Mouse (Mus musculus): ENCODE data around the gene Aunip. TPM values are rescaled to one million over a fixed set of nuclear protein-coding genes. Genes with fewer than 3 reads are reported as not detected.

Gene Aunip
- polyA plus RNA-seq, 1 experiment from 2014 or later: 6.9 TPM

DNA sequence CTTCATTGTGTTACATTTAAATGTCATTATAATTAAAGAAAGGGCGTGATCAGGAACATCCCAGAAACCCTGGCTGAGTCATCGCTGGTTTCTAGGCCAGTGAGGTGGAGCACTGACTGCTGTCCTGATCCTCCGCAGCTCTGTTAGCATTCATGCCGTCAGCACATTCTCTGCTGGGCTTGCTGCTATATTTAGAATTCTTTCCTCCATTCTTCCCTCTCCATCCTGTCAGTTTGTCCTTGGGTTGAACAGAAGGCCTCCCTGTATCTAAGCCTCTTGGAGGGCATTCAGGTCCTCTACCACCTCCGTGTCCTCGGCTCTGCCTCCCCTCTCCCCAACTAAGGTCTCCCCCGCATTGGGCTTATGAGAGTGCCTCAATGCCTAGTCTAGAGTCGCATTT lies 6.2 kb downstream of the Aunip start:
- Histone ChIP-seq H3K4me2 (ENCODE audit: low read depth, low read length) (no peak overlapping the region), H3K4me3 (ENCODE audit: low read depth, low read length) (no peak overlapping the region), H3K36me3 (replicated peaks; ENCODE audit: insufficient read depth, low read length) (peaks cover 13% of the 10 kb centered on the region), H3K27ac (ENCODE audit: low read depth) (no peak overlapping the region), H3K9me3 (ENCODE audit: low read length) (no peaks in the 10 kb centered on the region), H3K4me1 (ENCODE audit: insufficient read depth) (peaks cover 18% of the 10 kb centered on the region), H3K27me3 (ENCODE audit: insufficient read depth, low read length) (no peaks in the 10 kb centered on the region), H3K9ac (replicated peaks) (no peak overlapping the region)
- no peak for TF ChIP-seq EP300 (IDR thresholded peaks at IDR 0.05; ENCODE audit: low read depth)
- 61% methylated on average over 8 of the region's 8 CpGs for WGBS (ENCODE audit: insufficient replicate concordance)
- no peak for ATAC-seq
- DNase-seq: no peak

GRCm38 (mm10) chr4:134517719-134518118 lies 6.9 kb downstream of the Aunip start:
- H3K9ac ChIP-seq (replicated peaks): no peak overlapping the region
- ATAC-seq (no peak), DNase-seq (no peak)
- no peak overlapping the region for H3K4me3 ChIP-seq (ENCODE audit: low read depth, low read length)
- peaks cover 13% of the 10 kb centered on the region for H3K4me1 ChIP-seq (ENCODE audit: insufficient read depth)
- H3K4me2 ChIP-seq (ENCODE audit: low read depth, low read length): no peak overlapping the region
- H3K27me3 ChIP-seq (ENCODE audit: insufficient read depth, low read length): no peaks in the 10 kb centered on the region
- TF ChIP-seq EP300 (IDR thresholded peaks at IDR 0.05; ENCODE audit: low read depth): no peak
- no peak for TF ChIP-seq CTCF (IDR thresholded peaks at IDR 0.05; ENCODE audit: low read depth)
- H3K9me3 ChIP-seq (ENCODE audit: low read length): no peaks in the 10 kb centered on the region
- H3K27ac ChIP-seq (ENCODE audit: low read depth): no peak overlapping the region
- peaks cover 16% of the 10 kb centered on the region for H3K36me3 ChIP-seq (replicated peaks; ENCODE audit: insufficient read depth, low read length)
- WGBS (ENCODE audit: insufficient replicate concordance): 66% methylated on average over 10 of the region's 10 CpGs

DNA sequence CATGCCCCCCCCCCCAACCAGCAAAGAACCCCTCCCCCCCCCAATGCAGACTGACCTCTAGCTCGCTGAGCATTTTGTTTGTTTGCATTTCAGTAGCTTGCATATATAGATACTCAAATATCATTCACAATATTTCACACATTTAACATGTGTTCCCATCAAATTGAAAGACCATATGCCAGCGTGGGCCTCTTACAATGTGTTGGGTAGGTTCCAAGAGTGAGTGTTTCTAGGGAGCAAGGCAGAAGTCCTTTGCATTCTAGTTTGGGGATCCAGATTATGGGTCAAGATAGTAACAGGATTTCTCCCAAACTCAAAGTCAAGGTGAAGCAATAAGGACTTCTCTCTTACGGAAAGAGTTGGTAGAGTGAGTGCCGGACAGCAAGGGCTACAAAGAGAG lies 7.7 kb downstream of the Aunip start:
- Histone ChIP-seq H3K4me1 (ENCODE audit: insufficient read depth) (peaks cover 8% of the 10 kb centered on the region; the same call in 1 of the 2 replicates), H3K27ac (ENCODE audit: low read depth) (no peak overlapping the region), H3K27me3 (ENCODE audit: insufficient read depth, low read length) (no peaks in the 10 kb centered on the region), H3K9me3 (ENCODE audit: low read length) (no peaks in the 10 kb centered on the region), H3K4me3 (ENCODE audit: low read depth, low read length) (no peak overlapping the region), H3K9ac (replicated peaks) (no peak overlapping the region), H3K4me2 (ENCODE audit: low read depth, low read length) (no peak overlapping the region), H3K36me3 (replicated peaks; ENCODE audit: insufficient read depth, low read length) (peaks cover 21% of the 10 kb centered on the region)
- no peak for TF ChIP-seq EP300 (IDR thresholded peaks at IDR 0.05; ENCODE audit: low read depth)
- TF ChIP-seq CTCF (IDR thresholded peaks at IDR 0.05; ENCODE audit: low read depth): no peak
- DNase-seq: no peak
- no peak for ATAC-seq
- 87% methylated on average over 4 of the region's 4 CpGs for WGBS (ENCODE audit: insufficient replicate concordance)

- TF ChIP-seq CTCF (IDR thresholded peaks at IDR 0.05; ENCODE audit: low read depth) (no peak), EP300 (IDR thresholded peaks at IDR 0.05; ENCODE audit: low read depth) (no peak)
- H3K36me3 ChIP-seq (replicated peaks; ENCODE audit: insufficient read depth, low read length): peaks cover 23% of the 10 kb centered on the region
- no peak overlapping the region for H3K9ac ChIP-seq (replicated peaks)
- DNase-seq: no peak
- no peak for ATAC-seq
- no peaks in the 10 kb centered on the region for H3K27me3 ChIP-seq (ENCODE audit: insufficient read depth, low read length)
- H3K4me2 ChIP-seq (ENCODE audit: low read depth, low read length): no peak overlapping the region
- no peak overlapping the region for H3K27ac ChIP-seq (ENCODE audit: low read depth)
- H3K4me1 ChIP-seq (ENCODE audit: insufficient read depth): peaks cover 4% of the 10 kb centered on the region; the same call in 1 of the 2 replicates
- H3K9me3 ChIP-seq (ENCODE audit: low read length): no peaks in the 10 kb centered on the region
- no peak overlapping the region for H3K4me3 ChIP-seq (ENCODE audit: low read depth, low read length)
These were observed 8.5 kb downstream of the Aunip start for GRCm38 (mm10) chr4:134519281-134519680.

- WGBS (ENCODE audit: insufficient replicate concordance): 83% methylated on average over 4 of the region's 4 CpGs
These were observed 12.6 kb downstream of the Aunip start for GRCm38 (mm10) chr4:134523447-134523846.

DNA sequence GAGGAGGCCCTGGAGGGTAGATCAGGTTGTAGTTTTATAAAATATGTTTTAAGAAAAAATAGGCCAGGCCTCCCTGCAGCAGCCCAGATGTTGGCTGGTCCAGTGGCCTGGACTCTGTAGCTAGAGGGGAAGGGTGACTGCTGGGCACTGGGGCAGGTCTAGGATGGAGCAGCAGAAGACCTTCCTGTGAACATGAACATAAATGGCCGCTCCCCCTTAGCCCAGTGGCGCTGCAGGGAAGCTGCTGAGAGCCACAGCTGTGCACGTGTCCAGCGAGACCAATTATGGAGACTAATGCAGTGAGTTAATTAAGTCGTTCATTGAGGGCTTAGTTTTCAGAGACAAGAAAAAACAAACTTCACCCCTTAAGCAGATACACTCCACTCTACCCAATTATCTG lies 15.0 kb downstream of the Aunip start:
- Histone ChIP-seq H3K4me3 (ENCODE audit: low read depth, low read length) (no peak overlapping the region), H3K4me2 (ENCODE audit: low read depth, low read length) (no peak overlapping the region), H3K4me1 (ENCODE audit: insufficient read depth) (no peaks in the 10 kb centered on the region), H3K9me3 (ENCODE audit: low read length) (no peaks in the 10 kb centered on the region), H3K27me3 (ENCODE audit: insufficient read depth, low read length) (no peaks in the 10 kb centered on the region), H3K36me3 (replicated peaks; ENCODE audit: insufficient read depth, low read length) (peaks cover 71% of the 10 kb centered on the region), H3K27ac (ENCODE audit: low read depth) (0 out of 2 replicates have a peak overlapping the region, but pooled peaks have one; percentile 16), H3K9ac (replicated peaks) (no peak overlapping the region)
- no peak for ATAC-seq
- DNase-seq: no peak
- WGBS (ENCODE audit: insufficient replicate concordance): 65% methylated on average over 5 of the region's 5 CpGs
- TF ChIP-seq CTCF (IDR thresholded peaks at IDR 0.05; ENCODE audit: low read depth) (no peak), EP300 (IDR thresholded peaks at IDR 0.05; ENCODE audit: low read depth) (no peak)

More at GRCm38 (mm10) chr4:134523447-134523846, 12.6 kb downstream of the Aunip start:
- Histone ChIP-seq H3K4me3 (ENCODE audit: low read depth, low read length) (no peak overlapping the region), H3K9me3 (ENCODE audit: low read length) (no peaks in the 10 kb centered on the region), H3K36me3 (replicated peaks; ENCODE audit: insufficient read depth, low read length) (peaks cover 54% of the 10 kb centered on the region), H3K4me1 (ENCODE audit: insufficient read depth) (no peaks in the 10 kb centered on the region), H3K27me3 (ENCODE audit: insufficient read depth, low read length) (no peaks in the 10 kb centered on the region), H3K27ac (ENCODE audit: low read depth) (no peak overlapping the region), H3K4me2 (ENCODE audit: low read depth, low read length) (no peak overlapping the region), H3K9ac (replicated peaks) (no peak overlapping the region)
- DNase-seq: no peak
- no peak for ATAC-seq
- TF ChIP-seq CTCF (IDR thresholded peaks at IDR 0.05; ENCODE audit: low read depth) (no peak), EP300 (IDR thresholded peaks at IDR 0.05; ENCODE audit: low read depth) (no peak)

- H3K9me3 ChIP-seq (ENCODE audit: low read length): no peaks in the 10 kb centered on the region
- ATAC-seq (no peak), DNase-seq (no peak)
- H3K4me2 ChIP-seq (ENCODE audit: low read depth, low read length): no peak overlapping the region
- H3K27ac ChIP-seq (ENCODE audit: low read depth): 0 out of 2 replicates have a peak overlapping the region, but pooled peaks have one; percentile 16
- 45% methylated on average over 5 of the region's 5 CpGs for WGBS (ENCODE audit: insufficient replicate concordance)
- TF ChIP-seq CTCF (IDR thresholded peaks at IDR 0.05; ENCODE audit: low read depth): no peak
- no peak for TF ChIP-seq EP300 (IDR thresholded peaks at IDR 0.05; ENCODE audit: low read depth)
- H3K27me3 ChIP-seq (ENCODE audit: insufficient read depth, low read length): no peaks in the 10 kb centered on the region
- no peaks in the 10 kb centered on the region for H3K4me1 ChIP-seq (ENCODE audit: insufficient read depth)
- H3K36me3 ChIP-seq (replicated peaks; ENCODE audit: insufficient read depth, low read length): peaks cover 74% of the 10 kb centered on the region
- no peak overlapping the region for H3K9ac ChIP-seq (replicated peaks)
- H3K4me3 ChIP-seq (ENCODE audit: low read depth, low read length): no peak overlapping the region
These were observed 15.4 kb downstream of the Aunip start for GRCm38 (mm10) chr4:134526220-134526619.
